Mouse (Mus musculus) gastrocnemius, postnatal 14 days (tissue): ENCODE results near the gene Gjb6. TPM values are rescaled to one million over a fixed set of nuclear protein-coding genes. Genes with fewer than 3 reads are reported as not detected.
A peak's percentile ranks its signal among the peaks of the same experiment; 100 is the strongest.

ENCODE experiments used
- DNase-seq: peaks from one replicate; pipeline ENCODE4 v3.0.0; 2021; ENCODE audit warnings: mixed read lengths
- intact Hi-C: fragments of 180-260 bp; cut with DNase I; formaldehyde crosslinking; loops from one replicate; pipeline ENCODE4 v1.15.1; 2025; ENCODE audit warnings: low total_unique reads
- long read RNA-seq, 2 experiments: library from polyadenylated mRNA; stranded (forward); transcript quantifications; one replicate each; pipeline ENCODE4 v2.0.0; 2021
- total RNA-seq, 2 experiments: library from RNA; stranded (reverse); gene quantifications; 2 replicates each; pipeline ENCODE4 v1.2.3; 2021

The Gjb6 gene
- not detected for total RNA-seq
- long read RNA-seq, experiment 1: 0 reads
- long read RNA-seq, experiment 2: 0 reads

GRCm38 (mm10) chr14:57133161-57133661, at the start of gene Gjb6:
Gjb6 (minus strand) TSS chr14:57133611.
- intact Hi-C loops: no loop called here
- no peak for DNase-seq

DNA sequence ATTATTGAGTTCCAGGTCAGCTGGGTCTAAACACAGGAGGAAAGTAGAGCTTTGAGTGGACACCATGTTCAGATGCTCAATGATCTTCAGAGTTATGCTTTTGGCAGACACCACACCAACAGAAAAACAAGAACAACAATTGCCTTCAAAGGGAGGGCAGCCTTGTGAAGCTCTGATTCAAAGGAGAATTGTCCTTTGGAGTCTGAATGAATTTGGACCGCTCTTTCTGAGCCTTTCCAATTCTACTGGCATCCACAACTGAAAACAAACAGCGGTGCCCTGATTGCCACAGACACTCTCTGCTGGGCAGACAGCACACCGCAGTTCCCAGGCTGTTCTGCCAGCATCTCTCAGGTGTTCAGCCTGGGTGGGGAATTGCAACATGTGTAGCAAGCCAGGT, 32.1 kb upstream of the Gjb6 start:
- DNase-seq: no peak
- intact Hi-C loops: no loop called here

GRCm38 (mm10) chr14:57161833-57162232, 28.4 kb upstream of the Gjb6 start:
- peak; percentile 10 for DNase-seq
- intact Hi-C loops: no loop called here

DNA sequence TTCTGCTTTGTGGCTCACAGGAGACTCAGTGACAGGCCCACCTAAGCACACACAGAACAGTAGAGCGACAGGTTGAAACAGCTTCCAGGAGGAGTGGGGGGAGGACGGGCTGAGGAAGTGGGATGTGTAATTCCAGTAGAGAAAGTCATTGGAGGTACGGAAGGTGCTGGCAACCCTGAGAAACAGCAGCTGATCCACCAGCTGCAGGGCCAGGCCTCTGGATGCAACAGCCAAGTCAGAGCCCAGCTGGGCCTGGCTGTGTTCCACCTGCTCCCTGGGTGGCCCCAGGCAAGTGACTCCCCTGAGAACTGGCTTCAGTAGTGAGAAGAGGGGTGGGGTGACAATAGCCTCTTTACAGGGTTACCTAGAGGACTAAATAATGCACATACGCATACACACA, 27.8 kb upstream of the Gjb6 start:
- DNase-seq: peak; percentile 76
- intact Hi-C loops: no loop called here

DNA sequence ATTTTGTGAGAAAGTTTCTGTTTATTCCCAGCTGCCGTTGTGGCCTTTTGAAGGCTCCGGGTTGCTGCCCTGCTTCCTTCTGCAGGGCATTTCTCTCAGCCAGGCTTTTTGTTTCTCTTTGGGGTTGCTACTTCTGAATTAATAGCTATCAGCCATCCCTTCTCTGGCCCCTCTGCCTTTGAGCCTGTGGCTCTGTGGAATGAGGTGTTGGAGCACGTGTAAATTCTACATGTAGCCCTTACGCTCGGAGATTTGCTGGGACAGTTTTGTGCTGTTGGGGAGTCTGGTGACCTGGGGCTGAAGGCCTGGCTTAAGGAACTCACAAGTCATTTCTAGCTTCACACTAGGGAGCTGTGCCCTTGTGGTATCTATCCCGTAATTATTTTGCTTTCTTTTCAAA, 21.5 kb upstream of the Gjb6 start:
- intact Hi-C loops: no loop called here
- DNase-seq: no peak

- DNase-seq: no peak
- intact Hi-C loops: no loop called here
Observed at GRCm38 (mm10) chr14:57145741-57146140, 12.3 kb upstream of the Gjb6 start.

DNA sequence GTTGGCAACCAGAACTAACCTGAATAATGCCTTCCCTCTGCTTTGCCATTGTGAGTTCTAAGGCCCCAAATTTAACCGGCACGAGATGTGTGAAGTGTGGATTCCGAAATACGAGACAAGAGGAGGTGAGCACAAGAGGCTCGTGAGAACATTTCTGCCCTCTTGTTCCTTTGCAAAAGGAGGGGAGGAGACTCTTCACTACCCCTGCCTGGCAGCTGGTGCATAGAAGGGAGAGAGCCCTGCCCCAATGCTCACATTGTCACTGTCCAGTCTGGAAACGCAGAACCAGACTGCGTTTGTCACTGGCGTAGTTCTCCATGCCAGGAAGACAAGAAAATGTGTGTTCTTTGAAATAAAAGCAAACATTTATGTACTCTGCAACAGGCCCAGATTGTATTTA, 1.9 kb upstream of the Gjb6 start:
- DNase-seq: no peak
- intact Hi-C loops: no loop called here

- intact Hi-C loops: no loop called here
- DNase-seq: no peak
Observed at GRCm38 (mm10) chr14:57127383-57127782, 6.0 kb downstream of the Gjb6 start.

DNA sequence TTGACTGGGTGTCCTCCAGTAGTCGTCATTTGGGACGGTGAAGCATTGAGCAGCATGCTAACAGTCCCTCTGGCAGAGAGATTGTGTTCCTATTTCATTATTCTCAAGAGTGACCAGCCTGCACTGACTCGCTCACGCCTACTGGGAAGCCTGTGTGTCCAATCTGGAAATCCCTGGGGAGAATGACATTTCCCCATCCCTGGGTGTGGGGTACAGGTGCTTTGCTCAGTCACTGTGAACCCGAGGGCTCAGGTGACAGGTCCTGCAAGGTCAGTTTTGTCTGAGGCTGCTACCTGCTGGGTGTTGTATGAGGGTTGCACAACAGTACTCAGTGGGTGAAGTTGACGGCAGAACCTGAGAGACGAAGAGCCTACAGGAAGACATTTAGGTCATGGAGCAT, 11.1 kb downstream of the Gjb6 start:
- DNase-seq: no peak

DNA sequence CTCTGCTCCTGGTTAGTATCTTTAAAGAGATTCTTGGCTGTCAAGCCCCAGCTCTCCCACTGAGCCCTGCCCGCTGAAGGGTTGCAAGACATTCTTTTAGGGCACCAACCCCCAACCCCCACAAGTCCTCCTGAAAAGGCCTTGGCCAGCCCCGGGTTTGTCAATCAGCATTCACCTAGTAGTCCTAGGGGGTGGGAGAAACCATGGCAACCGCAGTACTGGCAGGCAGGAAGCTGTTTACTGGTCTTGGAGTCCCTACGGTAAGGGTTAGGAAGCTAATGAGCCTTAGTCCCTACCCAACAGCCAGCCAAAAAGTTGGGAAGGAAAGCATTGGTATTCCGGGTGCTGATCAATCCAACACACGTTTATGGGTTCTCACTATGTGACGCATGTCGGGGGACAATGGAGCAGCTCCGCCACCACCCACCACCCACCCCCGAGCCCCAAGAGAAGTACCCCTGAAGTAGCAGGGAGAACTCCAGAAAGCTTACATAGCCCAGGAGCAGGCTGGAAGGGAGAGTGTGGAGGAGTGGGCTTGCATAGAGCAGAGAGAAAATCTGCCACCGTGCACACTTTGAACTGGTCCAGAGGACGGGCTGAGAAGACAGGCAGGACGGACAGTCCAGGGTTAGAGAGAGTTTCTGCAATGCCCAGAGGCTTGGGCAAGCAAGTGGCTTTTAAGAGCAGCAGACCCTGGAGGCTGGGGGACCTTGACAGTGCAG, 17.4 kb downstream of the Gjb6 start, which contains the start of gene Gm4491:
Gm4491 (minus strand) TSS at position 61 of the 722 bp plus-strand sequence.
- intact Hi-C loops: no loop called here
- no peak for DNase-seq

More for the DNA sequence above, 11.1 kb downstream of the Gjb6 start:
- intact Hi-C loops: no loop called here

- intact Hi-C loops: no loop called here
- DNase-seq: no peak
Observed at GRCm38 (mm10) chr14:57109194-57109593, 24.2 kb downstream of the Gjb6 start.

- intact Hi-C loops: no loop called here
- DNase-seq: no peak
Observed at GRCm38 (mm10) chr14:57107916-57108315, 25.5 kb downstream of the Gjb6 start.

GRCm38 (mm10) chr14:57107091-57107490, 26.3 kb downstream of the Gjb6 start:
- intact Hi-C loops: no loop called here
- DNase-seq: no peak

GRCm38 (mm10) chr14:57105721-57106120, 27.7 kb downstream of the Gjb6 start:
- DNase-seq: no peak
- intact Hi-C loops: no loop called here

GRCm38 (mm10) chr14:57105111-57105510, 28.3 kb downstream of the Gjb6 start:
- DNase-seq: no peak
- intact Hi-C loops: no loop called here

DNA sequence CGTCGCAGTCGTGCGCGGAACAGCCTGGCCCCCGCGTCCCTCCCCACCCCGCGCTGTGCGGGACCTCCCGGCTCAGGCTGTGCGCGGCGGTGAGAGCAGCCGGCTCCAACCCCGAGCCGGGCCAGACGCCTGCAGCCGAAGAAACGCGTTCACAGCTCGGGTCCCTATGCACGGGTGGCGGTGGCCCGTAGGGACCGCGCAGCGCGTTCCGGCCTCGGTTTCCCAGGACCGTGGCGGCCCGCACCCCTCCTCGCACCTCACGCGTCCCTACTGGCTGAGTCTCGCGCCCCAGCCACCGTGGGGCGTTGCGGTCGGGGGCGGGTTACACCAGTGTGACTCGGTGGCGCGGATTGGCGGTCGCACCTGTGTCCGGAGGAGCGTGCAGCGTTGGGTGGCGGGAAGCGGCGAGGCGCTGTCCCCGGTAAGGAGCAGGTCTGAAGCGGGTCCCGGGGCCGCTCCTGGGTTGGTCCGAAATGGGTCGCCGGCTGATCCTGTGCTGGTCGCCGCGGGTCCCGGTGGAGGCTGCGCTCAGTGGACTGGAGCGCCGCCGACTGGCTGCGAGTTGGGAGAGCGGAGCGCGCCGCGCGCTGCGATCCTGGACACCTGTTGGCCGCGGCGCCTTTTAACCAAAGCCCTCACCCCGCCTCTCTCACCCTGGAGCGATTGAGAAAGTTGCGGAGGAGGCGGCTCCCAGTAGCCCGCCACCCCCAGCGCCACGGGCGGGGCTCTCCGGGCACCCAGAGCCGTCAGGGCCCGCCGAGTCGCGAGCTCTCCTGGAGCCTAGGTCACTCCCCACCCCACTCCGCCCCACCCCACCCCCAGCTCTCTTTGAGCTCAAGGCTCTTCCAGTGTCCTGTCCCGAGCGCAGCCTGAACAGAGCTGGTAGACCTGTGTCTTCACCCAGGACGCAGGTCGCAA, 29.0 kb downstream of the Gjb6 start, which contains the start of gene Gjb2:
Gjb2 (minus strand) TSS at position 597 of the 918 bp plus-strand sequence.
- intact Hi-C loops: no loop called here
- DNase-seq: peak; percentile 14

- intact Hi-C loops: no loop called here
- no peak for DNase-seq
Observed at GRCm38 (mm10) chr14:57103711-57104105, 29.7 kb downstream of the Gjb6 start.

GRCm38 (mm10) chr14:57103121-57103520, 30.3 kb downstream of the Gjb6 start:
- intact Hi-C loops: no loop called here
- DNase-seq: no peak

GRCm38 (mm10) chr14:57101623-57102022, 31.8 kb downstream of the Gjb6 start:
- DNase-seq: no peak
- intact Hi-C loops: no loop called here

- intact Hi-C loops: no loop called here
- DNase-seq: no peak
Observed at GRCm38 (mm10) chr14:57095855-57096254, 37.6 kb downstream of the Gjb6 start.
